Mouse (Mus musculus) lung, postnatal 0 days (tissue): ENCODE measurements around the gene Ina. TPM values are rescaled to one million over a fixed set of nuclear protein-coding genes. Genes with fewer than 3 reads are reported as not detected.
A peak's percentile ranks its signal among the peaks of the same experiment; 100 is the strongest.

Experiments used
- ATAC-seq: fragments of 200-750 bp; cut with Nextera tagmentation; 2 replicates; pipeline ENCODE4 v1.8.0; 2017; ENCODE audit warnings: moderate library complexity
- DNase-seq: peaks from one replicate; pipeline ENCODE4 v3.0.0-alpha.2; 2016; ENCODE audit warnings: low spot score
- H3K27ac ChIP-seq: fragments of 300-500 bp; sonication (generic); 2 replicates; pipeline ENCODE4 v1.5.1; 2014; ENCODE audit warnings: antibody characterized with exemption, mild to moderate bottlenecking, low read length, mixed read lengths
- H3K27me3 ChIP-seq: fragments of 300-500 bp; sonication (generic); replicated peaks from 2 replicates; pipeline ENCODE4 v1.6.1; 2014; ENCODE audit warnings: low read length, mixed read lengths; ENCODE audit not compliant: insufficient read depth
- H3K36me3 ChIP-seq: fragments of 300-500 bp; sonication (generic); 2 replicates; pipeline ENCODE4 v1.6.1; 2014; ENCODE audit warnings: low read length, mixed read lengths; ENCODE audit not compliant: insufficient read depth
- H3K4me1 ChIP-seq: fragments of 300-500 bp; sonication (generic); 2 replicates; pipeline ENCODE4 v1.6.1; 2014; ENCODE audit warnings: antibody characterized with exemption, low read depth, low read length, mixed read lengths; ENCODE audit not compliant: insufficient read depth
- H3K4me2 ChIP-seq: fragments of 300-500 bp; sonication (generic); replicated peaks from 2 replicates; pipeline ENCODE4 v1.6.1; 2014; ENCODE audit warnings: low read depth, mild to moderate bottlenecking, low read length, moderate library complexity, mixed read lengths
- H3K4me3 ChIP-seq: fragments of 300-500 bp; sonication (generic); 2 replicates; pipeline ENCODE4 v1.5.1; 2014; ENCODE audit warnings: low read depth, low read length
- H3K9ac ChIP-seq: fragments of 300-500 bp; sonication (generic); replicated peaks from 2 replicates; pipeline ENCODE4 v1.6.1; 2014; ENCODE audit warnings: low read depth, mild to moderate bottlenecking
- H3K9me3 ChIP-seq: fragments of 300-500 bp; sonication (generic); 2 replicates; pipeline ENCODE4 v1.6.1; 2016; ENCODE audit warnings: low read length, mixed read lengths
- CTCF ChIP-seq: IDR thresholded peaks from 2 replicates; pipeline ENCODE4 v1.5.1; 2016; ENCODE audit warnings: antibody characterized with exemption, mild to moderate bottlenecking
- EP300 ChIP-seq: IDR thresholded peaks from 2 replicates; pipeline ENCODE4 v1.6.1; 2016; ENCODE audit warnings: antibody characterized with exemption, mild to moderate bottlenecking, control low read depth
- WGBS: fragments of 180-500 bp; shearing (Covaris S2); extraction: QIAGEN DNeasy Blood & Tissue Kit; methylation state at CpG from one replicate; pipeline ENCODE4 v1.1.7; 2014; 5-methylcytosine and 5-hydroxymethylcytosine counted together
- polyA plus RNA-seq: library from polyadenylated mRNA; unstranded; fragments of >200 nt; fragmentation: Nextera tagmentation; extraction: Ambion mirVana; gene quantifications from 2 replicates; pipeline ENCODE4 v1.2.1, GENCODE M21; 2015

Ina gene
- polyA plus RNA-seq, 1 experiment from 2014 or later, result 0.04 TPM

GRCm38 (mm10) chr19:47050271-47051032, 36.0 kb downstream of the Ina start, which contains the start of gene Pcgf6:
Gene Pcgf6, minus strand, starts transcription at chr19:47050906.
- no peak for TF ChIP-seq EP300
- TF ChIP-seq CTCF, result no peak
- Histone ChIP-seq H3K27ac (peak within 1 kb of the TSS; percentile 82), H3K27me3 (no peaks in the 10 kb centered on the region), H3K4me1 (0 out of 2 replicates have a peak, but pooled peaks cover 4% of the 10 kb centered on the region), H3K4me2 (peak within 1 kb of the TSS; percentile 99), H3K9ac (peak within 1 kb of the TSS; percentile 55), H3K4me3 (peak within 1 kb of the TSS; percentile 83), H3K36me3 (no peaks in the 10 kb centered on the region), H3K9me3 (no peaks in the 10 kb centered on the region)
- DNase-seq (peak; percentile 88), ATAC-seq (peak; percentile 93)
- WGBS, result 1% methylated on average over 59 of the region's 75 CpGs

GRCm38 (mm10) chr19:47052927-47053326, 38.4 kb downstream of the Ina start:
- no peak overlapping the region for H3K4me2 ChIP-seq
- H3K4me3 ChIP-seq, result no peak overlapping the region
- ATAC-seq (no peak), DNase-seq (no peak)
- H3K9me3 ChIP-seq, result no peaks in the 10 kb centered on the region
- 0 out of 2 replicates have a peak, but pooled peaks cover 4% of the 10 kb centered on the region for H3K4me1 ChIP-seq
- TF ChIP-seq EP300 (no peak), CTCF (no peak)
- no peak overlapping the region for H3K9ac ChIP-seq
- 76% methylated on average over 4 of the region's 4 CpGs for WGBS
- H3K27ac ChIP-seq, result no peak overlapping the region
- H3K36me3 ChIP-seq, result no peaks in the 10 kb centered on the region
- no peaks in the 10 kb centered on the region for H3K27me3 ChIP-seq

- Histone ChIP-seq H3K4me1 (0 out of 2 replicates have a peak, but pooled peaks cover 4% of the 10 kb centered on the region), H3K36me3 (no peaks in the 10 kb centered on the region), H3K9ac (no peak overlapping the region), H3K4me2 (no peak overlapping the region), H3K27me3 (no peaks in the 10 kb centered on the region), H3K9me3 (no peaks in the 10 kb centered on the region), H3K27ac (no peak overlapping the region), H3K4me3 (no peak overlapping the region)
- ATAC-seq, result no peak
- no peak for TF ChIP-seq EP300
- TF ChIP-seq CTCF, result no peak
- WGBS, result 70% methylated on average over 4 of the region's 4 CpGs
- DNase-seq, result no peak
Observed at GRCm38 (mm10) chr19:47053471-47053870, 39.0 kb downstream of the Ina start.

- DNase-seq, result no peak
- no peaks in the 10 kb centered on the region for H3K36me3 ChIP-seq
- no peak overlapping the region for H3K9ac ChIP-seq
- no peak overlapping the region for H3K27ac ChIP-seq
- no peaks in the 10 kb centered on the region for H3K9me3 ChIP-seq
- ATAC-seq, result no peak
- H3K27me3 ChIP-seq, result no peaks in the 10 kb centered on the region
- no peaks in the 10 kb centered on the region for H3K4me1 ChIP-seq
- WGBS, result 65% methylated on average over 1 of the region's 1 CpGs
- TF ChIP-seq EP300, result no peak
- no peak for TF ChIP-seq CTCF
- no peak overlapping the region for H3K4me2 ChIP-seq
- no peak overlapping the region for H3K4me3 ChIP-seq
Observed at GRCm38 (mm10) chr19:47057684-47058083, 43.2 kb downstream of the Ina start.

- H3K27me3 ChIP-seq, result no peaks in the 10 kb centered on the region
- no peak for ATAC-seq
- no peaks in the 10 kb centered on the region for H3K9me3 ChIP-seq
- TF ChIP-seq EP300, result no peak
- peak; percentile 33; the same call in 1 of the 2 replicates for TF ChIP-seq CTCF
- no peak for DNase-seq
- no peak overlapping the region for H3K4me3 ChIP-seq
- H3K36me3 ChIP-seq, result no peaks in the 10 kb centered on the region
- H3K4me2 ChIP-seq, result no peak overlapping the region
- no peak overlapping the region for H3K9ac ChIP-seq
- WGBS, result 87% methylated on average over 3 of the region's 3 CpGs
- H3K4me1 ChIP-seq, result no peaks in the 10 kb centered on the region
- H3K27ac ChIP-seq, result no peak overlapping the region
Observed at GRCm38 (mm10) chr19:47065860-47066259, 51.4 kb downstream of the Ina start.

- Histone ChIP-seq H3K27ac (peak within 1 kb of the TSS; percentile 89), H3K4me1 (no peaks in the 10 kb centered on the region), H3K9me3 (no peaks in the 10 kb centered on the region), H3K4me3 (peak within 1 kb of the TSS; percentile 97), H3K9ac (peak within 1 kb of the TSS; percentile 81), H3K4me2 (peak within 1 kb of the TSS; percentile 84), H3K27me3 (no peaks in the 10 kb centered on the region), H3K36me3 (0 out of 2 replicates have a peak, but pooled peaks cover 3% of the 10 kb centered on the region)
- 9% methylated on average over 48 of the region's 49 CpGs for WGBS
- DNase-seq, result peak; percentile 99
- TF ChIP-seq EP300 (no peak), CTCF (peak; percentile 45)
- ATAC-seq, result peak; percentile 81
Observed at GRCm38 (mm10) chr19:47067096-47067882, 52.8 kb downstream of the Ina start, which contains the start of gene Taf5. Gene Taf5, plus strand, starts transcription at chr19:47067746.
